Mouse (Mus musculus): ENCODE results near the gene Ptpn13.

The Ptpn13 gene

GRCm38 (mm10) chr5:103596467-103597146, 171.6 kb downstream of the Ptpn13 start:
- DNase-seq (ENCODE audit: low read depth), result no peak

GRCm38 (mm10) chr5:103597604-103598003, 172.6 kb downstream of the Ptpn13 start:
- DNase-seq (ENCODE audit: low read depth), result no peak

GRCm38 (mm10) chr5:103598264-103598663, 173.3 kb downstream of the Ptpn13 start:
- no peak for DNase-seq (ENCODE audit: low read depth)

- no peak for DNase-seq (ENCODE audit: low read depth)
Observed at GRCm38 (mm10) chr5:103598881-103599280, 173.9 kb downstream of the Ptpn13 start.

- DNase-seq (ENCODE audit: low read depth), result peak; percentile 34
Observed at GRCm38 (mm10) chr5:103603115-103603893, 178.3 kb downstream of the Ptpn13 start.

GRCm38 (mm10) chr5:103605707-103606106, 180.7 kb downstream of the Ptpn13 start:
- DNase-seq (ENCODE audit: low read depth), result no peak

- no peak for DNase-seq (ENCODE audit: low read depth)
Observed at GRCm38 (mm10) chr5:103610148-103610547, 185.2 kb downstream of the Ptpn13 start.

GRCm38 (mm10) chr5:103610856-103611472, 186.0 kb downstream of the Ptpn13 start:
- no peak for DNase-seq (ENCODE audit: low read depth)

GRCm38 (mm10) chr5:103612316-103612715, 187.3 kb downstream of the Ptpn13 start:
- DNase-seq (ENCODE audit: low read depth), result no peak

GRCm38 (mm10) chr5:103614356-103614755, 189.4 kb downstream of the Ptpn13 start:
- DNase-seq (ENCODE audit: low read depth), result no peak

- no peak for DNase-seq (ENCODE audit: low read depth)
Observed at GRCm38 (mm10) chr5:103617191-103617590, 192.2 kb downstream of the Ptpn13 start.

- peak; percentile 74 for DNase-seq (ENCODE audit: low read depth)
Observed at GRCm38 (mm10) chr5:103620301-103620973, 195.4 kb downstream of the Ptpn13 start.

- DNase-seq (ENCODE audit: low read depth), result no peak
Observed at GRCm38 (mm10) chr5:103622321-103622720, 197.3 kb downstream of the Ptpn13 start.

GRCm38 (mm10) chr5:103624831-103625230, 199.8 kb downstream of the Ptpn13 start:
- no peak for DNase-seq (ENCODE audit: low read depth)

- DNase-seq (ENCODE audit: low read depth), result no peak
Observed at GRCm38 (mm10) chr5:103628499-103628898, 203.5 kb downstream of the Ptpn13 start.

- DNase-seq (ENCODE audit: low read depth), result peak; percentile 86
Observed at GRCm38 (mm10) chr5:103629111-103629764, 204.2 kb downstream of the Ptpn13 start, which contains the start of gene Slc10a6. Slc10a6 (minus strand) TSS chr5:103629403.

- no peak for DNase-seq (ENCODE audit: low read depth)
Observed at GRCm38 (mm10) chr5:103629854-103630580, 205.0 kb downstream of the Ptpn13 start.

GRCm38 (mm10) chr5:103637162-103637561, 212.2 kb downstream of the Ptpn13 start:
- DNase-seq (ENCODE audit: low read depth), result no peak

- no peak for DNase-seq (ENCODE audit: low read depth)
Observed at GRCm38 (mm10) chr5:103644167-103644566, 219.2 kb downstream of the Ptpn13 start.

GRCm38 (mm10) chr5:103647320-103647719, 222.3 kb downstream of the Ptpn13 start:
- no peak for DNase-seq (ENCODE audit: low read depth)

Data from fibroblast of lung, adult 2 months (primary cell).